Mouse (Mus musculus) gastrocnemius, adult 2 months (tissue): ENCODE data around the gene Ptprm. TPM values are rescaled to one million over a fixed set of nuclear protein-coding genes. Genes with fewer than 3 reads are reported as not detected.

Experiments used
- DNase-seq: peaks from one replicate; pipeline ENCODE4 v3.0.0; 2022
- H3K27ac ChIP-seq: fragments of 200-600 bp; 2 replicates; pipeline ENCODE4 v1.8.1; 2022; ENCODE audit warnings: mild to moderate bottlenecking
- H3K4me3 ChIP-seq: fragments of 200-600 bp; 2 replicates; pipeline ENCODE4 v1.8.1; 2022; ENCODE audit warnings: mild to moderate bottlenecking, moderate library complexity
- CTCF ChIP-seq: fragments of 200-600 bp; IDR thresholded peaks from 2 replicates; pipeline ENCODE4 v1.8.1; 2022; ENCODE audit warnings: antibody characterized with exemption, mild to moderate bottlenecking, moderate library complexity
- intact Hi-C: fragments of 180-260 bp; cut with DNase I; formaldehyde crosslinking; loops from one replicate; pipeline ENCODE4 v1.15.1; 2025
- total RNA-seq, 2 experiments: library from RNA; stranded (reverse); gene quantifications; 2 replicates each; pipeline ENCODE4 v1.2.3; 2021

The Ptprm gene
- total RNA-seq, 2 experiments from 2014 or later: 21.5 to 32.7 TPM

DNA sequence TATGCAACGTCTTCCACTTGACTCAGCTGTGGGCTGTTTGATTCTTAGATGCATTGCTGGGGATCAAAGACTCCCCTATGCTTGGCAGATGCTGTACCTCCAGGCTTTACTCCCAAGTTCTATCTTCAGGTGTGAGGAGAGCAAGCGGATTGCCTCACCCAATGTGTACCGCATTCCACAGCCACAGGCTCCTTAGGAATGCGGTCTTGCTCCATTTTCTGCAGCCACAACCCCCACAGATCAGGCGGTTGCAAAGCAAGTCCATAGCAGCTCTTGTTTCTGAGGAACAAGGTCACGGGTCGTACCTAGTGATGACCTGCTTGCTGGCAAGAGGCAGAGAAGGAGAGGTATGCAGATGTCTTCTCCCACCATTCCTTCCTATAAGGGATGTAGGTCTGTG, 4.3 kb upstream of the Ptprm start:
- intact Hi-C loops: no loop called here
- no peak overlapping the region for H3K27ac ChIP-seq
- no peak for DNase-seq
- no peak overlapping the region for H3K4me3 ChIP-seq
- TF ChIP-seq CTCF: no peak

GRCm38 (mm10) chr17:67357191-67357590, 2.9 kb upstream of the Ptprm start:
- no peak for TF ChIP-seq CTCF
- no peak for DNase-seq
- no peak overlapping the region for H3K27ac ChIP-seq
- intact Hi-C loops: no loop called here
- H3K4me3 ChIP-seq: no peak overlapping the region

GRCm38 (mm10) chr17:67355251-67355650, 994 bp upstream of the Ptprm start:
- no peak for TF ChIP-seq CTCF
- no peak for DNase-seq
- H3K27ac ChIP-seq: peak overlapping the region; percentile 96
- intact Hi-C loops: loop anchor here (2.0 kb wide), 3 partner anchors 118 to 314 kb away; no protein-coding TSS in a partner anchor
- H3K4me3 ChIP-seq: peak overlapping the region; percentile 72

DNA sequence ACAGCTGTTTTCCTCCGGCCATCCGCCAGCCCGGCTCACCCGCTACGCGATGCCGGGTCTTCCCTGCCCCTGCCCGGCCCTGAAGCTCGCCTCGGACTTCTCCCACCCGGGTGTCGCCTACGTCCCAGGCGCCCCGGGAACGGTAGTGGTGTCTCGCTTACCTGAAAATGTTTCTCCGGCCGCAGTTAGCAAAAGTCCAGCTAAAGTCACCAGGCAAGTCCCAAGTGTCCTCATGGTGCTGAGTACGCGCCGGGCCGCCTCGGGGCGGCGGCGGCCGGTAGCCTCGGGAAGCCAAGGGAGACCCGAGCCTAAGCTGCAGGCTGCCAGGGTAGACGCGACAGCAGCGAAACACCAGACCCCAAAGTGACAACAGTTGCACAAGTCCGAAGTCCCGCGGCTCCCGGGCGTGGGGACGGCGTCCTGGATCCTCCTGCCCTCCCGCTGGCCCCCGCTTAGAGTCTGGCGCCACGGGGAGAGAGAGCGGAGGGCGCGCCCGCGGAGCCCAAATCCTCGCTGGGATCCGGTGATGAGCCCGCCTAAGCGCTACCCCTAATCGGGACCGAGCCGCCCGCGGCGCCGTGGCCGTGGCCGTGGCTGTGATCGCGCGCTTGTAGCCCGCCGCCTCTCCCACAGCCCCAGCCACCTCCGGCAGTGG, 334 bp downstream of the Ptprm start:
- no peak for TF ChIP-seq CTCF
- DNase-seq: peak; percentile 80
- peak overlapping the region; percentile 96 for H3K27ac ChIP-seq
- intact Hi-C loops: loop anchor here (2.0 to 5.0 kb wide), 5 partner anchors 42 to 315 kb away; no protein-coding TSS in a partner anchor
- H3K4me3 ChIP-seq: peak overlapping the region; percentile 72

DNA sequence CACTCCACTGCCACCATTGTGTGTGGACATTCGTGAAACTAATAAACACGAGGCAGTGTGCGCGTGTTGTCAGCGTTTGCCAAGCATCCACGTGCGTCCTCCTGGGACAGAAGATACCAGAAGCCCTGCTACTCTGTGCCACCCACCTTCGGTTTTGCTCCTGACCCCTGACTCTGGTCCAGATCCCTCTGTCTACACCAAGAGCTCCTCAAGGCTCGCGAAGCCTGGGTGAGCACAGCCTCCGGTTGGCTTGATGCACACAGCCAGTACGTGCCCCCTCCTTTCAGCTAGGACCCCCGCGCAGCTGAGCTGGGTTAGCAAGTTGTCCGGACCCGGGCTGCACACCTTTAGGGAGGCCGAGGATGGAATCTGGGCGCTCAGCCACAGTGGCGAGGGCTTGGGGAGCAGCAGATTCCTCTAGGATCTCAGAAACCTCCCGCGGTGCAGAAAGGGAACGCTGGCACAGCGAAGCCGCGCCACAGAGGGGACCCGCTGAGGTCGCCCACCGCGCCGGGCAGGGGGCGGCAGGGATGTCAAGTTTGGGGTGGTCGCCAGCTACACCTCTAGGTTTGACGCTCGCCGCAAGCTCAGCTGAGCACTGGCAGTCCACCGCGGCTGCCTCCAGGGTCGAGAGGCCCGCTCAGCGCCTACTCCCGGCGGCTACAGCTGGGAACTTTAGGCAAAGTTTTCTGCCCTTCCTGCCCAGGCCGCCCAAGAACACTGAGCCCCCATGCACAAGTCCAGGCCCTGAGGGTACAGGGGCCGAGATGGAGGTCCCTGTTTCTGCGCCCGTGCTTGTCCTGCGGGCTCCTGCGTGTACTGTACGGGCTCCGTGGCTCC, 1.1 kb downstream of the Ptprm start:
- peak; percentile 26; the same call in 1 of the 2 replicates for TF ChIP-seq CTCF
- intact Hi-C loops: loop anchor here (5.0 kb wide), 2 partner anchors 41 to 81 kb away; no protein-coding TSS in a partner anchor
- Histone ChIP-seq H3K27ac (peak overlapping the region; percentile 96), H3K4me3 (peak overlapping the region; percentile 72)
- DNase-seq: peak; percentile 76

DNA sequence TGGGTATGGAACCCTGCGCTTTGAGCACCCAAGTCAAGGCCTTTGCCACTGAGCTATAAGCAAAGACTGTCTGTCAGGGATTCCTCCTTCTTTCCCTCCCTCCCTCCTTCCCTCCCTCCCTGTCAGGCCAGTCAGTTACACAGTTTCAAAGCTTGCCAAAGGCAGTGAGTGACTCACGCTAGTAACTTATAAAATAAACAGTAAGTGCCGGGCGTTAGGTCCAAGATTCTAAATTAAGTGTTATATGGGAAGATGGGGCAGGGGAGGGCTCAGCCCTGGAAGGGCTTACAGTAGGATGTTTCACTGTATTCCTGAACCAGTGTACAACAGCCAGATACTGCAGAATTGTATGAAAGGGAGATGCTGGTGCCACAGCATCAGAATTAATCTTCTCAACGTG, 2.8 kb downstream of the Ptprm start:
- no peak for DNase-seq
- peak overlapping the region; percentile 72 for H3K4me3 ChIP-seq
- TF ChIP-seq CTCF: no peak
- peak overlapping the region; percentile 96 for H3K27ac ChIP-seq
- intact Hi-C loops: loop anchor here (5.0 kb wide), 2 partner anchors 39 to 79 kb away; no protein-coding TSS in a partner anchor

- Histone ChIP-seq H3K27ac (peak overlapping the region; percentile 96), H3K4me3 (peak overlapping the region; percentile 23)
- DNase-seq: no peak
- no peak for TF ChIP-seq CTCF
- intact Hi-C loops: loop anchor here (5.0 kb wide), 2 partner anchors 38 to 78 kb away; no protein-coding TSS in a partner anchor
These were observed 3.7 kb downstream of the Ptprm start for GRCm38 (mm10) chr17:67350536-67350935.

DNA sequence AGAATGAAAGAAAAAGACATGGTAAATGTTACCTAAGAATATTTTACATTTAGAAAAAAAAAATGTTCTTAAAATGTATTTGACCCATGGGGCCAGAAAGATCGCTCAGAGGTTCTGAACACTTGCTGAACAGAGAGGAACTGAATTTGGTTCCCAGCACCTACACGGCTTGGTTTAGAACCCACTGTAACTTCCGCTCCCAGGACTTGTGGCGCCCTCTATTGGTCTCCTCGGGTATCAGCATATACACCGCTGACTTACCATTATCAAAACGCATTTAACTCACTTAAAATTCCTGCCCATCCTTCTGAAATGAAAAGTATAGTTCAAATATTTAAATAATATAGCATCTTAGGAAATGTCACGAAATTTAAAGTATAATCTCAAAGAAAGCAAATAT, 4.7 kb downstream of the Ptprm start:
- H3K4me3 ChIP-seq: no peak overlapping the region
- intact Hi-C loops: no loop called here
- H3K27ac ChIP-seq: no peak overlapping the region
- peak; percentile 41; the same call in 1 of the 2 replicates for TF ChIP-seq CTCF
- DNase-seq: no peak

DNA sequence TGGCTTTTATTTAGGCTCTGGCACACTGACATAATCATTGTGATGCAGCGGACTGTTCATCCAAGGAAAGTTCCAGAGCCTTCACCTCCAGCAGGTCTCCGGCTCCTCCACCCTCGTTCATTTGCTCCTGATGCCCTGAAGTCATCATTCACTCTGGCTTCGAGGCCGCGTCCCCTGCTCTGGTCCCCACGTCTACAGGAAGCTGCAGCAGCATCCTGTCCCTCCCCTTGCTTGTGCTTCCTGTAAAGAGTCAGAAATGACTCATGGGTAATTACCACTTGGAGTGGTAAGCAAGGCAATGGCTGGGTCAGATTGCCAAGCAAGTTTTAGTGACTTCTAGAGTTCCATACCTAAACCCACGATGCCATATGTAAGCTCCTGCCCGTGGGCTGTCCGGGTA, 7.3 kb downstream of the Ptprm start:
- intact Hi-C loops: no loop called here
- no peak for TF ChIP-seq CTCF
- Histone ChIP-seq H3K27ac (peak overlapping the region; percentile 70), H3K4me3 (peak overlapping the region; percentile 32)
- no peak for DNase-seq

- no peak overlapping the region for H3K4me3 ChIP-seq
- intact Hi-C loops: no loop called here
- H3K27ac ChIP-seq: peak overlapping the region; percentile 63
- no peak for DNase-seq
- no peak for TF ChIP-seq CTCF
These were observed 9.1 kb downstream of the Ptprm start for GRCm38 (mm10) chr17:67345157-67345556.

GRCm38 (mm10) chr17:67343471-67343870, 10.8 kb downstream of the Ptprm start:
- peak overlapping the region; percentile 25 for H3K27ac ChIP-seq
- intact Hi-C loops: no loop called here
- H3K4me3 ChIP-seq: no peak overlapping the region
- no peak for DNase-seq
- TF ChIP-seq CTCF: no peak

GRCm38 (mm10) chr17:67343006-67343405, 11.3 kb downstream of the Ptprm start:
- Histone ChIP-seq H3K4me3 (no peak overlapping the region), H3K27ac (peak overlapping the region; percentile 51)
- no peak for DNase-seq
- no peak for TF ChIP-seq CTCF
- intact Hi-C loops: no loop called here

DNA sequence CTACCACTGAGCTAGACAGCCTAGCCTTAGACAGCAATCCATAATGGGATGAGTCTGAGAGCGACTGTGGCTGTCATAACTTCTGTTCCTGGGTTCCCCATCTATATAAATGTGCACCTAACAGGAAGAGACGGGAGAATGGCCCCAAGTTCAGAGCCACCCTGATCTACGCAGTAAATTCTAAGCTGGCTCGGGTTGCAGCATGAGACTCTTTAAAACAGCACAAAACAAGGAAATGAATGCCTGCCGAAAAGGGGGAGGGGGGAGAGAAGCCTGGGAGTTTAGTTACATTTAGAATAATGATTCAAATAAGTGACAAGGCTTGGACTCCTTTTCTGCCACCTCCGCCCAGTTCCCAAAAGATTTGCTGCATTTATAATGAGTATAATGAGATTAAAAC, 13.9 kb downstream of the Ptprm start:
- no peak for DNase-seq
- Histone ChIP-seq H3K27ac (peak overlapping the region; percentile 38; the same call in 1 of the 2 replicates), H3K4me3 (peak overlapping the region; percentile 30)
- intact Hi-C loops: no loop called here
- no peak for TF ChIP-seq CTCF
